Mouse (Mus musculus) frontal cortex, postnatal 10 days (tissue): ENCODE results near the gene Lrrc39.
"Not testable (repeated sequence)": the region's sequence is repeated elsewhere in the genome, so short reads cannot be mapped to it uniquely, and the experiment has no call there.

Source experiments
- DNase-seq, 2 experiments: peaks; one replicate each; pipeline ENCODE4 v3.0.0; 2022; ENCODE audit warnings: low spot score in 2 of 2, mixed read lengths in 1 of 2

Lrrc39 gene

DNA sequence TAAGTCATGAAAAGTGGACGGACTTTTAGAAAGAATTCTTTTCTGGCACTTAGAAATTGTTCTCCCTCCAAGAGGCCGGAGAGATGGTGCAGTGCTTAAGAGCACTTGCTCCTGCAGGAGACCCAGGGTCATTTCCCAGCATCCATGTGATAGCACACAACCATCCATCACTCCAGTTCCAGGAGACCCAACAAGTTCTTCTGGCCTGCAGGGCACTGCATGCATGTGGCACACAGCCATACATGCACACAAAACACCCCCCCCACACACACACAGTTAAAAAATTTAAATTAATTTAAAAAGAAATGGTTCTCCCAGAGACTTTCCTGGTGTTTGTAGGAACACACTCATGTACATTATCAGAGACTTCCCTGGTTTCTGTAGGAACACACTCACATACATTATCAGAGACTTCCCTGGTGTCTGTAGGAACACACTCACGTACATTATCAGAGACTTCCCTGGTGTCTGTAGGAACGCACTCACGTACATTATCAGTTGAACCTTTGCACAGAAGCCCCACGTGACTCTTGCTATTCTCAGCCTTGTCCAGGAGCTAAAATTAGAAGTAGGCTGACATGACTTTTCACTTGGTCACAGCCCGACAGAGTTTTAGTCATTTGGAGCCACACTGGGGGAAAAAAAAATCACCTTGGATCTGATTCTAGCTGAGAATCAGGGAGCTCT, at the start of gene Lrrc39:
Gene Lrrc39 (plus strand): TSS at position 566 of the 687 bp plus-strand sequence.
- no peak for DNase-seq

DNA sequence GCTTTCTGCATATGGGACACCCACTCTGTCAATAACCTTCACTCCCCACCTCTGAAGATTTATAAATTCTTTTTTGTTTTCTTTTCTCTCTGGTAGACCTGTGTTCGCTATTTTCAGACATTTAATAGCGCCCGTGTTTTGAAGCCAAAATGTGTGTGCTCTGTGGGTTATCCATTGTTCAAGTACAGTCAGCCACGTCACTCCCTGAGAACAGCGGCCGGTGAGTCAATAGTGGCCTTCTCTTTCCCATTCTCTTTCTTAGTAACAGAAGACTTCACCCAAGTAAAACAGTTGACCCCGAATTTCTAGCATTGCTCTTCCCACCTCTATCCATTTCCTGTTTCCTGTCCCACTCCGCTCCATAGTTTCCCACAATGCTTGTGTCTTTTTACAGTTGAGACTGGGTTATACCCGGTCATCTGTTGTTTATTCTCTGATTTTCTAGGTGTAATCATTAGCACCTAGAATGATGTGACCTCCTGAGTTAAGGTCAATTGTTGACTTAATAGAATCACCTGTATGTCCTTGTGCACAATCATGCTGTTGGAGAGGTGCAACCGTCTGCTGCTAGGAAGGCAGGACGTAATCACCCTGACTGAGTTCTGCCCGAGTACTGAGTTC, 42.5 kb upstream of the Lrrc39 start:
- no peak for DNase-seq

DNA sequence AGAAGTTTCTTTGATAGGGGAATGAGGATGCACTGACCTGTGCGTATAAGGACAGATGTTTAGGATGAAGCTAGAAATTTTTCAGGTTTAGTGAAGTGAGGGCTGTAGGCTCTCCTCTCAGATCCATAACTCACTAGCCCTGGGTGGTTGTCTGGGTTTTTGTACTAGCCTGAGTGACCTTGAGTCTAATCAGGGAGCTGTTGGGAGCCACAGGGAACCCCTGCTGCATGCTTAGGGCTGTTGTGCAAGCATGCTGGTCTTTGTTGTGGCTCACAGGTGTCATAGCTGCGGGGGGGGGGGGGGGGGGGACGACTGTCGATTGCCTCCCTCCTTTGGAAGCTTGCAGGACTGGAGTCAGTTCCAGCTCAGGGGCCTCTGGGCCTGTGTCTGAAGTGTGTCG, 33.0 kb upstream of the Lrrc39 start:
- DNase-seq, result no peak

DNA sequence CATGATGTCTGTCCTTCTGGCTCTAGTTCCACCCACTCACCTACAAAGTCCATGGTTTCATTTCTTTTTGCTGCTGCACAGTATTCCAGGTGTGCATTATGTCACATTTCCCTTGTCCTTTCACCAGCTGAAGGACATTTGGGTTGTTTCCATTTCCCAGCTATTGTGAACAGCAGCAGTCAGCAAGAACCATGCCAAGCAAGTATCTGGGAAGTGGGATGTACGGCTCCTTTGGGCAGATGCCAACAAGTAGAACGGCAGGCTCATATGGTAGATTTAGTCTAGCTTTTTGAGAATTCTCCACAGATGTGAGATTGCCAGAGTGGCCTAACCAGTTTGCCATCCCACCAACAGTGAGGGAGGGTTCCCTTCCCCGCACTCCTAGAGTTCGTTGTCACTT, 31.9 kb upstream of the Lrrc39 start:
- DNase-seq, result no peak

DNA sequence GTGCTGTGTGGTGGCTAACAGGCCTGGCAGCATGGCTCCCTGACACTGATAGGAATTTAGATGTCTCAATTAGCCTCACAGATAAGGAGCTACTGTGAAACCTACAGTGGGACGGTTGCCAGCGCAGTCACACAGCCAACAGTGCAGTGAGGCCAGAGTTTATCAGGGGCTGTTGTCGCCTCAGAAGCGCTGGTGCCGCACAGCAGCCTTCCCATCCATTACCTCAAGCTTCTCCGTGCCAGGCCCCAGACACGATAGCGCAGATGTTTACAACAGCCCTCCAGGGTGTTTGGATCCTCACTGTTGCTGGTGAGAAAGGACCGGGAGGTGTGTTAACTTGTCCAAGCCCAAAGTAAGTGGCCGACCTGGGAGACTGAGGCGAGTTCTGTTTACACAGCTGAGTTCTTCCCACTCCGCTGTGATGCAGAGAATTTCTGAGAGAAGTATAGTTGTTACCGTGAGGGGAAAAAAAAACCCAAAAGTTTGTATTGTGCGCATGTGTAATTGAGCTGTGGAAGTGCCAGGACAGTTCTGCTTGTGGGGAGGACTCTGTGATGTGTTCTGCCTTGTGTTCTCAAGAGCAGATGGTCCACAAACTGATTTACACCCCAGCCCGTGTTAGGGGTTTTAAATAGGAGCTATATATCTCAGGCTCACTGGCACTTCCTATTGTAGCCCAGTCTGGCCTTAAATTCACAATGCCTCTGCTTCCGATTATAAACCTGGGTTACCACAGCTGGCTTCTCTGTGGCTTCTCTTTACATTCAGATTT, 26.2 kb upstream of the Lrrc39 start:
- DNase-seq, result no peak

DNA sequence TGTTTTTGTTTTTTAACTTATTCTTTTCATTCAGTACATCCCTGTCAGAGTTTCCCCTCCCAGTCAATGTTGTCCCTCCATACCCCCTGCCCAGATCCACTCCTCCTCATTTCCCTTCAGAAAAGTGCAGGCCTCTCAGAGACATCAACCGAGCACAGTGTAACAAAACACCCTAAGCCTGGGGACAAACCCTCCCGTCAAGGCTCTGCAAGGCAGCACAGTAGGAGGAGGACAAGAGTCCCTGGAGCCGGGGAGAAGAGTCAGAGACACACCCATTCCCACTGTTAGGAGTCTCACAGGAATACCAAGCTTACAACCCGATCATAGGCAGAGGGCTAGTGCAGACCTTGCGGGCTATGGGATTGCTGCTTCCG, 25.6 kb upstream of the Lrrc39 start:
- no peak for DNase-seq

DNA sequence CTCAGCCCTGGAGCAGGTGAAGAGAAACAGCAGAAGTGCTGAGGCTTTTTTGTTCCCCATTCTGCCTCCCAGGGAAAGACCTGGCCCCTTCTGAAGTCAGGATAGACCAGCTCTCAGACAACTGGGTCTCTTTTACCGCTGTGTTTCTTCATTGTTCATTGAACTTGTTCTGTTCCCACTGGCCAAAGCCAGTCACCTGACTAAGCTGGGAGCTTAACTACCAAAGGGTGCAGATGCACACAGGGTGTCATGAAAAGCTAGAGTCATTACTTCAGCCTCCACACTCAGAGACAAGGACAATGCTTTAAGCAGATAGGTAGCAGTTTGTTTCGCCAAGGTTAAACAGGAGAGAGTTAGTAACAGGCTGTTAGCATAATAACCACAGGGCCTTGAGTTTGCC, 20.7 kb upstream of the Lrrc39 start:
- no peak for DNase-seq

DNA sequence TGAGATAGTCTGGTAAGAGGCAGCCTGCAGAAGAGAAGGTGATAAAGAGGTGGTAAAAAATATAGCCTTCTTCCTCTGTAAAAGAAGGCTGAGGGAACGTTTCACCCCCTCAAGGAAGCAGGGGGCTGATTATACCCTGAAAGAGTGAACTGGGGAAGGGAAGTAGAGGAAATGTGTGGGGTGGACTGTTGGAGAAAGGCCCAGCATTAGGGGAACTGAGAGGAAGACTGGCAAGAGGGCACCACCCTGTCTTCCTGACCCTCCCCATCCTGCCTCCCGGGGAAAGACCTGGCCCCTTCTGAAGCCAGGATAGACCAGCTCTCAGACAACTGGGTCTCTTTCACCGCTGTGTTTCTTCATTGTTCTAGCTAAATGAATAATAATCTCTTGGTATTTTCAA, 20.2 kb upstream of the Lrrc39 start:
- no peak for DNase-seq

DNA sequence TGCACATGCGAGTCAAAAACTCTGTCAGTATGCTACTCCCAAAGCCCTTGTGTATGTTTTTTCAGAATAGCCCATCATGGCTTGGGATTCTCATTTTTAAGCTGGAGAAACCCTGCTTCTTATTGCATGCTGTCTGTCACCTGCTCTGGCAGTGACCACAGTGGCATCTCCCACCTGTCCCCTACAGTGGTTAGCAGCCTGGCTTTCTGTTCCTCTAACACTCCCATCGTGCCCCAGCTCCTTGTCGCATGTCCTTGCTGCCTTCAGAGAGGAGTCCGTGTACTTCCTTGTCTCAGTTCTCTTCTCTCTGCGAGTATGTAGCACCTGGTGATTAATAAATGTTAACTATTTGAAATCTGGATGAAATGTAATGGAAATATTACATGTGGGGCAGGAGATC, 15.3 kb upstream of the Lrrc39 start:
- DNase-seq, result no peak

DNA sequence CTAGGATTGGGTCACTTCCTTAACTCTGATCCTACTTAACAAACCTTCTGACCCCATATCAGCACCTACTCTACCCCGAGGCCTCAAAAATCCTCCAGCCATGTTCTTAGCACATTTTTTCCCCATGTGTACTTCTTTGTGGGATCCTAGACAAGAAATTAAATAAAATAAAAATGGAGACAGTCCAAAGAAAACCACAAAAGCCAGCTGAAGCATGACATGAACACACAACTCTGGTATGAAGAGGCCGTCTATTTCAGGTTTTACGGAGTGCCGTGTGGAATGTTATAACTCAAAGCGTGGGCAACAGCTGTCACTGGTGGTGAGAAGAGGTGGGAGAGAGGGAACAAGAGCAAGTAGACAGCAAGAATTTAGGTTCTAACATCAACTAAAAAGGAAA, 11.4 kb upstream of the Lrrc39 start:
- DNase-seq, result no peak

DNA sequence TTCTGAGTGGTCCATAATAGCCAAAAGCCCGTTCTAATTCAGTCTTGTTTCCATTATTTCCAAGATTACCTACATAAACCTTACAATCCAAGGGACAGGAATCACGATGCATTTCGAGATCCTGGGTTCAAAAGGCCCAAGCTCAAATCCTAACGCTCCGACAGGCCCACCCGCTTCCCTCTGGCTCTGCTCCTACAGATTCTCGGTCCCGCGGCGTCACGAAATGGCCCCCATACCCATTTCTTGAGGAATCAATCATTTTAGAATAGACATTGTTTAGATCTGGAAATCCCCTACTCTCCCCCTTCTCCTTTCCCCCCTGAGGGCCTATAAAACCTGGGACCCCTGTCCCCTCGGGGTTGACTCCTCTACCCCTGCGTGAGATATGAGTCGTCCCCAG, 1.5 kb upstream of the Lrrc39 start:
- not testable (repeated sequence) for DNase-seq

DNA sequence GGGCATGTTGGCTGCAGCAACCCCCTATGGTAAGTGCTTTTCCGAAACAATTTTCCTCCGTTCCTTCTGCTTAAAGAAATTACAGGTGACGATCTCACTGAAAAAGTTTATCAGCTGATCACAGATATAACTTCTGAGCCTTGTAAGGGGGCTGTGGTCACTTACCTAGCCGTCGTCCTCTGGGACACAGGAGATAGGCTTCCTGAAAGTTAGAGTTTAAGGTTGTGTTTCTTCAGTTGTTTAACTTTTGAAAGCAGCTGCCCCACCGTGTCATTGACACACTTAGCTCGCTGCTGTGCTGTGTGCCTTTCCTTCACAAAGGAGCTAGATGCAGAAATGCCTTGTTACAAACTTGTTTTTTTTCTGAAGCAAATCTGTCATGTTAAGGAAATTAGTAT, 321 bp downstream of the Lrrc39 start:
- no peak for DNase-seq

DNA sequence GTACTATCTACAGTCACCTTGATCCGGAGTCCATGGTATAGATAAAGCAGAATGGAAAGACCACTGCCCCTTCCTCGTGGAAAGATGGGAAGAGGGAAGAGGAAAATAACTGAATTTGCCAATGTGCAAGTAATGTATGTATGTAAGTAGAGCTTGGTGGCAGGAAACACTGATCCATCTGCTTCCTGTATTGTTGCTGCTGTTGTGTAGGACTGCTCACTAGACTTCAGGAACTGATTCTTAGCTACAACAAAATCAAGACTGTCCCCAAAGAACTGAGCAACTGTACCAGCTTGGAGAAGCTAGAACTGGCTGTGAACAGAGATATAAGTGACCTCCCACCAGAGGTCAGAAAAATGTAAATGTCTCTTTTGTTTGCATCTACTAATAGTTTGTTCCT, 7.9 kb downstream of the Lrrc39 start:
- no peak for DNase-seq

DNA sequence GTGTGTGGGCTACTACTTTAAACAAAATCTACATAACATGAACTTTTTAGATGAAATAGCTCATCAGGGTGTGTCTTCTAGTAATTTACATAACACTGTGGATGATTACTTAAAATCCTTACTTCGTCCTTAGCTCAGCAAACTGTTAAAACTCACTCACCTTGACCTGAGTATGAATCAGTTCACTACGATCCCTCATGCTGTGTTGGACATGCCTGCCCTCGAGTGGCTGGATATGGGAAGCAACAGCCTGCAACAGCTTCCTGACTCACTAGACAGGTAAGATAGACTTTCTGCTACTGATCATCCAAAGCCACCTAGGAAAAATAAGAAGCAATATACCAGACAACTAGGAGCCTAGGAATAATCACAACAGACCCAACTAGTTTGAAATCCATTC, 14.5 kb downstream of the Lrrc39 start:
- DNase-seq, result no peak

DNA sequence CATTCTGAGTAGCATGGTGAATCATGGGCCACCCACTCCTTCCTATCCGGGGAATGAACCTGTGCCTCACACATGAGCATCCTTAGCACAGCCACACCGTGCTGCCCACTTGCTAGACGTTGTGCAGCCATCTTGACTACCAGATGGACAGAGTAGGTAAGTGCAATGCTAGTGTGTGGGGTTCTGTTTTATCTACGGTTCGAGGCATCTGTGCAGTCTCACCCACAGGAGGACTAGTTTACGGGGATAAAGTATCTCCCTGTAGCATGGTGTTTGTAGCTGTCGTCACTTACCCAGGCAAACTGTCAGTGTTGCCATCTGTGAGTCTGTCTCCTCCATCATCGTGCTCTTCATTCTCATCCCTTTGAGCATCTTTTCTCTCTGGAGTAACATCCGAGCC, 19.4 kb downstream of the Lrrc39 start:
- DNase-seq, result no peak

DNA sequence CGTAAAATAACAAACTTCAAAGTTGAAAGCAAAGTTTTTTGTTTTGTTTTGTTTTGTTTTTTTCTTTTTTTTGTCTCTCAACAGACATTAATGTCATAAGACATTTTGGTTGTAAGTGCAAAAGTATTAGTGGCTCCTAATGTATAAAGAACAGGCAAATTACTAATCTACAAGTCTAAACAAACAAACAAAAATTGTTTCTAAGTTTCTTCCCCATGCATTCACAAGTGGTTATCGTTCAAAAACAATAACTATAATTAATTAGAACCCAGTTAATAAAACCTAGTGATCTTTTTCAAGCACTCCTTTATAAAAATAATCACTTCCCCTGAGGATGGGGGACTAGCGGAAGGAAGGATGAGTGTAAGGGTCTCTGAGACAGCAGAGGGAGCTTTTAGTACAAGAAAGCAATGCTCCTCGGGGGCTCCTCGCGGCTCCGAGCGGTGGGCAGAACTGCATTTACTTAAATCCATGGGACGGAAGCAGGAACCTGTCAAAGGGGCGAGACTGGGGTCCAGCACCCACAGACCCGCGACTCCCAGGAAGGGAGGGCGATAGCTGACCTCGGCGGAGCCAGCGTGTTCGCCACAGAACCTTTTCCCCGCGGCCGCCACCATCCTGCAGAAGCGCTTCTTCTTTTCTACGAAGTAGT, 31.4 kb downstream of the Lrrc39 start:
- DNase-seq, result no peak

DNA sequence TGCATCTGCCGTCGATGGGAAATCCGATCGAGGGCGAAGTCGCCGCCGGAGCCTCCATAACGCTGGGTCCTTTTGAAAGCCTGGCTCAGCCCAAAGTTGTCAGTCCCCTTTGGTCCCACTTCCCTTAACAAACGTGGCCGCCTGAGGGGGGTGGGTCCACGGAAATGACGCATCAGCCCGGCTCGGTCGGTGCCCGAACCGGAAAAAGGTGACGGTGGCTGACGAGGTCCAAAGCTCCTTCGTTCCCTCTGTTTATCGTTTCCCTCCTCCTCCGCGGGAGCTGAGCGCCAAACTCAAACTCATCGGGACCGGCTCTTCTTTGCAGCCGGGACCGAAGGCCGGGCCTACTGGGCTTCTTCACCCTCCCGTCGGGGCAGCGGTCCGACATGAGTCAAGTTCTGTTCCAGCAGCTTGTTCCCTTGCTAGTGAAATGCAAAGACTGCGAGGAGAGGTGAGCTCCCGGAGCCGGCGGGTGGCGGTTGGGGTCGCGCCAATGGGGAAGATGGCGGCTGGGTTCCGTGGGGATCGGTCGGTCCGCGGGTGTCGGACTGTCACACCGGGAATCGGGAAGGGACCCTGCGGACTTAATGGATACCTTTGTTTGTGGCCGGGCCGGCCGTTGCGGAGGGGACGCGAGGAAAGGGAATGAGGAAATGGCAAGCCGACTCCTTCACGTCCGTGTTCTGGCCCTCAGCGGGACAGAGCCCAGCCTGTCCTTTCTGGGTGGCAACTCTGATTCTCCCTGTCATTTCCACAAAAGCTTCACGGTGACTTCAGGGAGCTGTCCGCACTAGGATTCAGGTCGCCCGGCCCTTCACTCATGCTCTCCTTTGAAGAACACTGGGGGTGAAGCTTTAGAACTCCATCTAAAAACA, 32.2 kb downstream of the Lrrc39 start, which contains the start of gene Sass6:
Gene Sass6 (plus strand): TSS at position 255 of the 875 bp plus-strand sequence.
- DNase-seq, result peak; percentile 95 to 98

DNA sequence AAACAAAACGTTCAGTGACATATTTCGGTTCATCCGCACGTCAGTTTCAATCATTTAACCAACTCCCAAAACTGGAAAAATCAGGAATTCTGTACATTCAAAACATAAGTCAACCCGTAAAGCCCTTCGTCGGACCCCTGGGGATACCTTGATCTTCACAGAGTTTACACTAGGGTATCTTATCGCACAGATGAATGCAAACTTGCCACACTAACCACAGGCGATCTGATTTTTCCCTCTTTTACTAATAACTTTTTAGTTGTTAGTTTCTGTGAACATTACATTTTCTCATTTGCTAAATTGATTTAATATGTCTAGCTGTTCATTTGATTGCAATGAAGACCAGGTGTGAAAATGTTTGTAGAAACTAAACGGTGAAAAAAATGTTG, 32.8 kb downstream of the Lrrc39 start:
- no peak for DNase-seq

DNA sequence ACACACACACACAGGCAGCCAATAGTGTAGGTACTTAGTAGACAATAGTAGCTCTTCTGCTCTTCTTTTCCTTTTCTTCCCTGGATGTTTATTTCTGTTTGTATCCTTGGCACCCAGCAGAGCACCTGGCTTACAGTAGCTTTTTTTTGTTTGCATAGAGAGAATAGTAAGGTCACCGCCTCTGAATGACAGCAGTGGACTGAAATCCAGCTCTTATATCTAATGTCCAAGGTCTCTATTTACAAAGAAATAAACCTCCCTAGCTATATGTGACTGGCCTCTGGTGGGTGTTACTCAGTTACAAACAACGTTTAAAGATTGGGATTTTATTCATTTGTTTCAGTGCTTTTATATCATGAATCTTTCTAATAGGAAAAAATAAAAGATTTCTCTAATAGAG, 36.9 kb downstream of the Lrrc39 start:
- no peak for DNase-seq

DNA sequence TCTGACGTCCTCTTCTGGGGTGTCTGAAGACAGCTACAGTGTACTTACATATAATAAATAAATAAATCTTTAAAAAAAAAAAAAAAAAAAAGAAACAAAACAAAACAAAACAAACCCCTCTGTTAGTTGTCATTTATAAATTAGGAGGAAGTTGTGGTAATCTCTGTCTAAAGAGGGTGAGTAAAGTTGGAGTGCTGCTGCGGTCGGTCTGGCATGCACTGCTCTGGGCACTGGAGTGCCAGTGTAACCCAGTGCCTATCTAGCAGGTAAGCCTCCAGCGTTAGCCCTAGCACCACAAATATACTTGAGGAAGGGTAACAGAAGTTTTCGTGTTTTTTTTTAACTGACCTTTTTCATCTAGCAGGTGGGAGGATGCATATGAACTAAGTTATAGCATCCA, 38.2 kb downstream of the Lrrc39 start:
- DNase-seq, result no peak

DNA sequence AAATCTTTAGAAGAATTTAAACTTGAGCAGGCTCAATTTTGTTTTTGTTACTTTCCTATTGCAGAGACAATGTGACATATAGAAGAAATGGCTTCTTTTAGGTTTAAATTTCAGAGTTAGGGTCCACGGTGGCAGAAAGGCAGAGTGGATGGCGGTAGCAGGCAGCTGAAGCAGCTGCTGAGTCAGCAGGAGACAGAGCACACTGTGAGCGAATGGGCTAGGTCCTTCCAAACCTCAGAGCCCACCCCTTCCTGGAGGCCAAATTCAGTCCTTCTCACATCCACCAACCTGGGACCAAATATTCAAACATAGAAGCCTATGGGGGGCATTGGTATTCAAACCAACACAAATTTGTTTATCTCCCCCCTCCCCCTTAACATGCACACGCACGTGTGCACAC, 39.0 kb downstream of the Lrrc39 start:
- no peak for DNase-seq

DNA sequence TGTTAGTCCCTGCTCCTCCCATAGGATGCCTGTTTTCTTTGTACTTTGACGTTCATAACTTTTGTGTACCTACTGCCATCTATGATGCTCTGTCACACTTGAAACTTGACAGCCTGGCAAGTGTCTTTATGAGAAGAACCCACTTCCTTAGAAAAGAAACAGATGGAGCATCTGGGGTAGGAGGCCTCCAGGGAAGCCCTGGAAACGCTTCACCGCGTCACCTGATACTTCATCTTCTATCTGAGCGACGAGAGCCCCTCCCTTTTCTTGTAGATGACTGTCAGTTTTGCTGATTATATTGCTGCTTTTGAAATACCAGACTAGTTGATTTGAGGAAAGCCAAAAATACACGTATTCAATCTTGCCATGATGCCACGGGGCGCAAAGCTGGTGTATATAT, 41.8 kb downstream of the Lrrc39 start:
- no peak for DNase-seq
